In the genomic region with DNA sequence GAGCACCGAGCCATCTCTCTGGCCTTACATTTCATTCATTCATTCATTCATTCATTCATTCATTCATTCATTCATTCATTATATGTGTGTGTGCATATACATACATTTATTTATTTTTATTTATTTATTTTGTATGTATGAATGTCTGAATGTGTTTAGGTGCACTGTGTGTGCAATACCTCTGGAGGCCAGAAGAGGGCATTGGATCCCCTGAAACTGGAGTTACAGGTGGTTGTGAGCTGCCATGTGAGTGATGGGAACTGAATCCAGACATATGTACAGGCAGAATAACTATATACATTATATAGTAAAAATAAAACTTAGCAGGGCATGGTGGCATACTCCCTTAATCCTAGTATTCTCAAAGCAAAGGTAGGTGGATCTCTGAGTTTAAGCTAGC, we compare ENCODE assay signal across 18 mouse cellular contexts. TPM values are rescaled to one million over a fixed set of nuclear protein-coding genes. Genes with fewer than 3 reads are reported as not detected.
A peak's percentile ranks its signal among the peaks of the same experiment; 100 is the strongest.
DNase-seq lines count a peak whose midpoint lies in the region; TF ChIP-seq lines count a peak whose summit lies in the region.
"Had no signal": no experiment of that assay in that cellular context is flagged by ENCODE, and none has a peak within 500 bp of the region (broad histone marks: within the 10 kb centered on the region; RNA-seq: fewer than 3 reads in every experiment).

No protein-coding gene starts in this region.

- H3K27ac ChIP-seq in layer of hippocampus, adult 2 months, result no peak overlapping the region
- H3K27ac ChIP-seq in limb, embryonic 10.5 days, result no peak overlapping the region
- H3K27ac ChIP-seq: embryonic facial prominence, embryonic 15.5 days; forebrain, embryonic 15.5 days; heart, embryonic 10.5 days; limb, embryonic 15.5 days; midbrain, embryonic 12.5 days had no signal

- no peak overlapping the region for H3K4me3 ChIP-seq in layer of hippocampus, adult 2 months
- no peak overlapping the region for H3K4me3 ChIP-seq in limb, embryonic 10.5 days
- H3K4me3 ChIP-seq: embryonic facial prominence, embryonic 15.5 days; forebrain, embryonic 15.5 days; heart, embryonic 10.5 days; limb, embryonic 15.5 days; midbrain, embryonic 12.5 days had no signal

- no peaks in the 10 kb centered on the region for H3K4me1 ChIP-seq in limb, embryonic 10.5 days
- H3K4me1 ChIP-seq: embryonic facial prominence, embryonic 15.5 days; forebrain, embryonic 15.5 days; heart, embryonic 10.5 days; limb, embryonic 15.5 days; midbrain, embryonic 12.5 days had no signal

- no peaks in the 10 kb centered on the region for H3K27me3 ChIP-seq in limb, embryonic 10.5 days (ENCODE audit: low read depth, poor library complexity, severe bottlenecking)
- H3K27me3 ChIP-seq: embryonic facial prominence, embryonic 15.5 days; forebrain, embryonic 15.5 days; limb, embryonic 15.5 days; midbrain, embryonic 12.5 days had no signal

- peaks cover 97% of the 10 kb centered on the region for H3K36me3 ChIP-seq in limb, embryonic 10.5 days

- TF ChIP-seq CTCF in layer of hippocampus, adult 2 months (conservative IDR thresholded peaks at IDR 0.05), result peak; percentile 64

- H3K9me3 ChIP-seq in limb, embryonic 10.5 days (replicated peaks), result no peaks in the 10 kb centered on the region
- H3K9me3 ChIP-seq: embryonic facial prominence, embryonic 15.5 days; forebrain, embryonic 15.5 days; heart, embryonic 10.5 days; limb, embryonic 15.5 days; midbrain, embryonic 12.5 days had no signal

- WGBS in limb, embryonic 10.5 days, result 93% methylated on average over 1 of the region's 1 CpGs

- DNase-seq in cerebellum, postnatal 10 days, result peak; percentile 22 to 52
- DNase-seq in cerebellum, adult 11 months, result no peak
- no peak for DNase-seq in layer of hippocampus, adult 2 months (ENCODE audit: low spot score in 2 of 2)
- DNase-seq in layer of hippocampus, postnatal 25 days (ENCODE audit: extremely low spot score in 1 of 2, low spot score in 1 of 2), result no peak
- DNase-seq in thymus, postnatal 14 days, result peak; percentile 26
- no peak for DNase-seq in thymus, adult 18-20 months
- peak; percentile 32 for DNase-seq in induced T-regulatory cell, adult 2 months (ENCODE audit: low read depth)
- no peak for DNase-seq in limb, embryonic 10.5 days (ENCODE audit: low spot score)
- DNase-seq: adrenal gland, postnatal 10 days; gastrocnemius, postnatal 10 days; heart, postnatal 4 days; lung, postnatal 10 days; right cerebral cortex, postnatal 4 days had no signal

RNA-seq across cellular contexts. Expression of a gene that starts 32.6 kb away (rescaled TPM):
- 100 to 1,000 TPM; 123 to 133 TPM for total RNA-seq in layer of hippocampus, adult 2 months (2021)
- 100 to 1,000 TPM; 122 to 126 TPM for total RNA-seq in layer of hippocampus, postnatal 25 days (2021)
- 79.4 and 90.3 TPM in 2 replicates for polyA plus RNA-seq in limb, embryonic 10.5 days (2016; fragmentation: Nextera tagmentation; extraction: Ambion mirVana)

Comparison
In these comparisons a context has a peak if more than half of its experiments do, and no peak if none do; other contexts are left out.
1. DNase-seq: peak in cerebellum, postnatal 10 days (2 of 2), thymus, postnatal 14 days (single experiment) and induced T-regulatory cell, adult 2 months (single experiment); none in cerebellum, adult 11 months (single experiment), layer of hippocampus, adult 2 months (0 of 2), layer of hippocampus, postnatal 25 days (0 of 2), thymus, adult 18-20 months (0 of 2) and limb, embryonic 10.5 days (single experiment).